Mouse (Mus musculus) midbrain, embryonic 12.5 days (tissue): ENCODE data around the gene 3110009E18Rik. TPM values are rescaled to one million over a fixed set of nuclear protein-coding genes. Genes with fewer than 3 reads are reported as not detected.

ENCODE experiments used
- ATAC-seq: fragments of 200-750 bp; cut with Nextera tagmentation; 2 replicates; pipeline ENCODE4 v1.8.0; 2017; ENCODE audit warnings: low read depth, moderate TSS enrichment, moderate library complexity; ENCODE audit not compliant: low FRiP score
- H3K27ac ChIP-seq: fragments of 300-500 bp; sonication (generic); replicated peaks from 2 replicates; pipeline ENCODE4 v1.5.1; 2016; ENCODE audit warnings: mild to moderate bottlenecking
- H3K27me3 ChIP-seq: fragments of 300-500 bp; sonication (generic); 2 replicates; pipeline ENCODE4 v1.6.1; 2016; ENCODE audit warnings: mild to moderate bottlenecking
- H3K36me3 ChIP-seq: fragments of 300-500 bp; sonication (generic); 2 replicates; pipeline ENCODE4 v1.6.1; 2016
- H3K4me1 ChIP-seq: fragments of 300-500 bp; sonication (generic); 2 replicates; pipeline ENCODE4 v1.6.1; 2016
- H3K4me2 ChIP-seq: fragments of 300-500 bp; sonication (generic); replicated peaks from 2 replicates; pipeline ENCODE4 v1.6.1; 2016; ENCODE audit warnings: mild to moderate bottlenecking, moderate library complexity
- H3K4me3 ChIP-seq: fragments of 300-500 bp; sonication (generic); 2 replicates; pipeline ENCODE4 v1.5.1; 2016; ENCODE audit warnings: mild to moderate bottlenecking
- H3K9ac ChIP-seq: fragments of 300-500 bp; sonication (generic); replicated peaks from 2 replicates; pipeline ENCODE4 v1.6.1; 2016; ENCODE audit warnings: mild to moderate bottlenecking, moderate library complexity
- H3K9me3 ChIP-seq: fragments of 300-500 bp; sonication (generic); 2 replicates; pipeline ENCODE4 v1.6.1; 2016; ENCODE audit warnings: mild to moderate bottlenecking
- WGBS: fragments of 180-500 bp; shearing (Covaris S2); methylation state at CpG from one replicate; pipeline ENCODE4 v1.1.7; 2016; 5-methylcytosine and 5-hydroxymethylcytosine counted together
- polyA plus RNA-seq: library from polyadenylated mRNA; unstranded; fragments of >200 nt; fragmentation: Nextera tagmentation; extraction: Ambion mirVana; gene quantifications from 2 replicates; pipeline ENCODE4 v1.2.1, GENCODE M21; 2016

Gene 3110009E18Rik
- polyA plus RNA-seq, 1 experiment from 2014 or later: 24.5 TPM

GRCm38 (mm10) chr1:120126318-120126717, 5.3 kb downstream of the 3110009E18Rik start:
- ATAC-seq: no peak
- Histone ChIP-seq H3K4me3 (no peak overlapping the region), H3K4me1 (peaks cover 5% of the 10 kb centered on the region; the same call in 1 of the 2 replicates), H3K27ac (no peak overlapping the region), H3K36me3 (no peaks in the 10 kb centered on the region), H3K9ac (no peak overlapping the region), H3K27me3 (no peaks in the 10 kb centered on the region), H3K9me3 (no peaks in the 10 kb centered on the region), H3K4me2 (no peak overlapping the region)
- 76% methylated on average over 9 of the region's 9 CpGs for WGBS

GRCm38 (mm10) chr1:120132376-120132775, 11.4 kb downstream of the 3110009E18Rik start:
- Histone ChIP-seq H3K4me3 (no peak overlapping the region), H3K4me2 (no peak overlapping the region), H3K36me3 (no peaks in the 10 kb centered on the region), H3K9me3 (no peaks in the 10 kb centered on the region), H3K27me3 (no peaks in the 10 kb centered on the region), H3K4me1 (no peaks in the 10 kb centered on the region), H3K27ac (no peak overlapping the region), H3K9ac (no peak overlapping the region)
- no peak for ATAC-seq
- 90% methylated on average over 1 of the region's 1 CpGs for WGBS

- Histone ChIP-seq H3K9ac (no peak overlapping the region), H3K27me3 (no peaks in the 10 kb centered on the region), H3K36me3 (no peaks in the 10 kb centered on the region), H3K4me3 (no peak overlapping the region), H3K9me3 (no peaks in the 10 kb centered on the region), H3K27ac (no peak overlapping the region), H3K4me2 (no peak overlapping the region), H3K4me1 (peaks cover 9% of the 10 kb centered on the region)
- no peak for ATAC-seq
- 90% methylated on average over 7 of the region's 7 CpGs for WGBS
Observed at GRCm38 (mm10) chr1:120135934-120136786, 15.2 kb downstream of the 3110009E18Rik start.

GRCm38 (mm10) chr1:120138923-120139540, 18.0 kb downstream of the 3110009E18Rik start:
- 26% methylated on average over 7 of the region's 7 CpGs for WGBS
- Histone ChIP-seq H3K36me3 (no peaks in the 10 kb centered on the region), H3K4me3 (no peak overlapping the region), H3K4me1 (peaks cover 9% of the 10 kb centered on the region), H3K27ac (no peak overlapping the region), H3K27me3 (no peaks in the 10 kb centered on the region), H3K9me3 (no peaks in the 10 kb centered on the region), H3K4me2 (no peak overlapping the region), H3K9ac (no peak overlapping the region)
- peak; percentile 45; the same call in 1 of the 2 replicates for ATAC-seq

- no peak overlapping the region for H3K27ac ChIP-seq
- H3K4me2 ChIP-seq: no peak overlapping the region
- no peaks in the 10 kb centered on the region for H3K27me3 ChIP-seq
- ATAC-seq: no peak
- H3K36me3 ChIP-seq: no peaks in the 10 kb centered on the region
- H3K4me1 ChIP-seq: peaks cover 9% of the 10 kb centered on the region
- H3K4me3 ChIP-seq: no peak overlapping the region
- WGBS: 89% methylated on average over 9 of the region's 9 CpGs
- H3K9ac ChIP-seq: no peak overlapping the region
- no peaks in the 10 kb centered on the region for H3K9me3 ChIP-seq
Observed at GRCm38 (mm10) chr1:120140144-120140693, 19.2 kb downstream of the 3110009E18Rik start.

- H3K36me3 ChIP-seq: no peaks in the 10 kb centered on the region
- H3K4me1 ChIP-seq: peaks cover 9% of the 10 kb centered on the region
- no peak overlapping the region for H3K4me3 ChIP-seq
- H3K27ac ChIP-seq: no peak overlapping the region
- ATAC-seq: no peak
- no peak overlapping the region for H3K4me2 ChIP-seq
- 85% methylated on average over 5 of the region's 5 CpGs for WGBS
- H3K9ac ChIP-seq: no peak overlapping the region
- no peaks in the 10 kb centered on the region for H3K9me3 ChIP-seq
- no peaks in the 10 kb centered on the region for H3K27me3 ChIP-seq
Observed at GRCm38 (mm10) chr1:120142551-120142950, 21.6 kb downstream of the 3110009E18Rik start.

DNA sequence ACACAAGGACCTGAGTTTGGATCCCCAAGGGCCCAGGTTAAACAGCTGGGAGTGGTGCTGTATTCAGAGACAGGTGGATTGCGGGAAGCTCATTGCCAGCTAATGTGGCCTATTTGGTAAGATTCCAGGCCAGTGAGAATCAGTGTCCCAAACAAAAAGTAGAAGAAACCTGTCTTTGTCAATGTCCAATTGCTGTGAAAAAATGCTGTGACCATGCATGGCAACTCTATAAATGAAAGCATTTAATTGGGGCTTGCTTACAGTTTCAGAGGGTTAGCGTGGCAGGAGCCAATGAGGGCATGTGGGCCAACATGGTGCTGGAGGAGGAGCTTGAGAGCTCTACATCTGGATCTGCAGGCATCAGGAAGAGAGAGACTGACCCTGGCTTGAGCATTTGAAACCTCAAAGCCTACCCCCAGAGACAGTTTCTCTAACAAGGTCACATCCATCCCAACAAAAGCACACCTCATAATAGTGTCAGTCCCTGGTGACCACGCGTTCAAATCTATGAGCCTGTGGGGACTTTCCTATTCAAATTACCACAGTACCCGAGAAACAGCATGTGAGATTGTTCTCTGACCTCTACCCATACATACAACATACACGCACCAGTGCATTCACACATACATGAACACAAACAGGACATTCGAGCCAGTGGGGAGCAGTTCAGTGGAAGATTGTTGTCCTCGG, 24.7 kb downstream of the 3110009E18Rik start:
- Histone ChIP-seq H3K27ac (no peak overlapping the region), H3K4me2 (no peak overlapping the region), H3K9me3 (no peaks in the 10 kb centered on the region), H3K36me3 (no peaks in the 10 kb centered on the region), H3K9ac (no peak overlapping the region), H3K4me3 (no peak overlapping the region), H3K4me1 (no peaks in the 10 kb centered on the region; the same call in 1 of the 2 replicates), H3K27me3 (no peaks in the 10 kb centered on the region)
- no peak for ATAC-seq
- WGBS: 88% methylated on average over 8 of the region's 8 CpGs

DNA sequence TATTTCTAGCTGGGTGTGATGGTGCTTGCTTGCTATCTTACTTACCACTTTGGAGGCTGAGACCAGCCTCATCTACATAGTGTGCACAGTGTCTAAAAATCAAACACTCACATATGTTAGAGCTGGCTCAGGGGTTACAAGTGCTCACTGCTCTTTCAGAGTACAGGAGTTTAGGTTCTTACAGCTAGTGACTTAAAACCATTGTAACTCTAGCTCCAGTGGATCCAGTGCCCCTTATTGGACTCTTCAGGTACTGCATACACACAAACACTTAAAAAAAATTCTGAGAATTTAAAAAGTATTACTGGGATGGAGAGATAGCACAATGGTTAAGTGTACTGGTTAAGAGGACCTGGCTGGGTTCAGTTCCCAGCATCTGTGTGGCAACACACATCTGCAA, 26.0 kb downstream of the 3110009E18Rik start:
- no peak overlapping the region for H3K4me2 ChIP-seq

DNA sequence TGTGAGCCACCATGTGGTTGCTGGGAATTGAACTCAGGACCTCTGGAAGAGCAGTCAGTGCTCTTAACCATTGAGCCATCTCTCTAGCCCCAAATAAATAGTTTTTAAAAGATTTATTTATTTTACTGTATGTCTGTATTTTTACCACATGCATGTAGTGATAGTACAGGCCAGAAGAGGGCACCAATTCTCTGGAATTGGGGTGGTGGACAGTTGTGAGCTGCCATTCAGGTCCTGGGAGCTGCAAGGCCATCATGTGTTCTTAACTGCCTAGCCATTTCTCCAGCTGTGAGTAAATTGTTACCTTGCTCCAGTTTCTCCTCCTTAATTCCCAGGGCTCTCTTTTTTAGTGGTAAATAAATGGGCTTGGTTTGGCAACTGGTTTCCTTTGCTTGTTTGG, 33.2 kb downstream of the 3110009E18Rik start:
- no peak for ATAC-seq
- no peaks in the 10 kb centered on the region for H3K9me3 ChIP-seq
- no peak overlapping the region for H3K9ac ChIP-seq
- H3K4me1 ChIP-seq: no peaks in the 10 kb centered on the region
- H3K4me2 ChIP-seq: no peak overlapping the region
- H3K27me3 ChIP-seq: no peaks in the 10 kb centered on the region
- no peak overlapping the region for H3K27ac ChIP-seq
- H3K4me3 ChIP-seq: no peak overlapping the region
- no peaks in the 10 kb centered on the region for H3K36me3 ChIP-seq

More for the DNA sequence above, 26.0 kb downstream of the 3110009E18Rik start:
- Histone ChIP-seq H3K36me3 (no peaks in the 10 kb centered on the region), H3K9me3 (no peaks in the 10 kb centered on the region), H3K4me1 (no peaks in the 10 kb centered on the region; the same call in 1 of the 2 replicates), H3K27me3 (no peaks in the 10 kb centered on the region), H3K9ac (no peak overlapping the region), H3K27ac (no peak overlapping the region), H3K4me3 (no peak overlapping the region)
- ATAC-seq: no peak

DNA sequence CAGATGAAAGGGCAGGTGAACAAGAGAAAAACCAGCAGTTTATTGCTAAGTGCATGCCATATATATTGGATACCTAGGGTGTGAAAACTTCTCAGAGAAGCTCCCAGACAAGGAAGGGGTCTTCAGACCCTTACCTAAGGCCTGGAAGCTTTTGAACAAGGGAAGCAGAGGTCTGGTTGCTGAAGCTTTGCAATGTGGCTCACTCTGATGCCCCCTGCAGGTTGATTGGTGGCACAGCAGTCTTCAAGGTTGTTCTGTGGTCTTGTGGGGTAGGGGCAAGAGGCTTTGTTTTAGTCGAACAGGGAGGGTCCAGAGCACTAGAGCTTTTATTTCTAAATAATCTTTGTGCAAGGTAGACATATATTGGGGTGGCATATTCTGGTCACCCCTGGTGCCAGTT, 34.3 kb downstream of the 3110009E18Rik start:
- Histone ChIP-seq H3K27ac (no peak overlapping the region), H3K36me3 (no peaks in the 10 kb centered on the region), H3K9ac (no peak overlapping the region), H3K4me3 (no peak overlapping the region), H3K27me3 (no peaks in the 10 kb centered on the region), H3K9me3 (no peaks in the 10 kb centered on the region), H3K4me2 (no peak overlapping the region), H3K4me1 (no peaks in the 10 kb centered on the region)
- ATAC-seq: no peak
- WGBS: 31% methylated on average over 1 of the region's 1 CpGs

- 93% methylated on average over 9 of the region's 9 CpGs for WGBS
- Histone ChIP-seq H3K27me3 (no peaks in the 10 kb centered on the region), H3K4me3 (no peak overlapping the region), H3K9me3 (no peaks in the 10 kb centered on the region), H3K27ac (no peak overlapping the region), H3K36me3 (no peaks in the 10 kb centered on the region), H3K4me1 (no peaks in the 10 kb centered on the region), H3K4me2 (no peak overlapping the region), H3K9ac (no peak overlapping the region)
- no peak for ATAC-seq
Observed at GRCm38 (mm10) chr1:120158474-120159127, 37.6 kb downstream of the 3110009E18Rik start.
